Mouse (Mus musculus): ENCODE results near the gene Rbm4b. TPM values are rescaled to one million over a fixed set of nuclear protein-coding genes. Genes with fewer than 3 reads are reported as not detected.

Gene Rbm4b
- total and polyA plus RNA-seq, 2 experiments from 2014 or later: 20.3 to 30.2 TPM

DNA sequence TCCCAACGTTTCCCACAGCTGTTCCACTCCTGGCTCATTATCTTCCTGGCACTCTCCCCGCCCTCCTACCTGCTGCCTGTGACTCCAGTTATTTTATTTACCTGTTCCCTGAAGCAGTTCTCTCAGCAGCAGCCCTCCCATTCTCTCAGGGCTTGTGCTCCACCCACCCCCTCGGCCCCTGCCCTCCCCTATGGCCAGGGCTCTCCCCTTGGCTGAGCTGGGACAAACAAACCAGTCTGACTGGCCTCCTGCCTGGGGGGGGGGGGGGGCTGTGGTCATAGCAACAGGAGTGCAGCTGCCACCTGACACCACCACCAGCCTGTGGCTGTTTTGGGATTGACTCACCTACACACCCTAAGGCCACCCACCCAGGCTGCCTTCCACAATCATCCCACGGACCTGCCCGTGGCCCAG is 36.9 kb upstream of the Rbm4b start:
- ATAC-seq (ENCODE audit: insufficient read depth, low read depth) (no peak), DNase-seq (ENCODE audit: low spot score) (no peak)
- Histone ChIP-seq H3K9ac (replicated peaks; ENCODE audit: low read depth, low read length) (no peak overlapping the region), H3K4me3 (ENCODE audit: low read depth, low read length) (no peak overlapping the region), H3K27me3 (ENCODE audit: control insufficient read depth, insufficient read depth, low read length) (peaks cover 49% of the 10 kb centered on the region), H3K36me3 (replicated peaks; ENCODE audit: control insufficient read depth, insufficient read depth, low read length) (no peaks in the 10 kb centered on the region), H3K9me3 (replicated peaks; ENCODE audit: control insufficient read depth, low read length) (no peaks in the 10 kb centered on the region), H3K27ac (ENCODE audit: low read depth) (no peak overlapping the region), H3K4me1 (ENCODE audit: control insufficient read depth, insufficient read depth) (no peaks in the 10 kb centered on the region), H3K4me2 (ENCODE audit: low read depth, low read length) (no peak overlapping the region)
- TF ChIP-seq EP300 (IDR thresholded peaks at IDR 0.05; ENCODE audit: low read depth) (no peak), CTCF (IDR thresholded peaks at IDR 0.05; ENCODE audit: low read depth) (no peak)
- 29% methylated on average over 5 of the region's 5 CpGs for WGBS

DNA sequence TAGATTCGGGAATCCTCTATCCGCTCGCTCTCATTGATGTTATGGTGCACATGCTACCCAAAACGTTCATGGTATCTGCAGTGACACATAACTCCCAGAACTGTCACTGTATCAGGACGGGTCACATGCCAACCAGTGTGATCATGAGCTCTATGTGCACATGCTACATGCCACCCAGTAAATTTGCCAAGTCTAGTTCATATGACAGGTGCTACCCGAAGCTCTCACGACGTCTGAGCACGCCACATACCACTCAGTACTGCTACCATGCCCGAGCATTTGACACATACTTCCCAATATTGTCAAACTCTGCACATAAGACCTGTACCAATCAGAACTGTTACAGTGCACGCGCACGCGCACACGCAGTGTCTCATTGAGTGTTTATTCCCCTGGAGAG is 36.2 kb upstream of the Rbm4b start:
- no peak overlapping the region for H3K4me3 ChIP-seq (ENCODE audit: low read depth, low read length)
- WGBS: 76% methylated on average over 15 of the region's 15 CpGs
- H3K27me3 ChIP-seq (ENCODE audit: control insufficient read depth, insufficient read depth, low read length): peaks cover 41% of the 10 kb centered on the region
- DNase-seq (ENCODE audit: low spot score): no peak
- H3K36me3 ChIP-seq (replicated peaks; ENCODE audit: control insufficient read depth, insufficient read depth, low read length): no peaks in the 10 kb centered on the region
- H3K27ac ChIP-seq (ENCODE audit: low read depth): no peak overlapping the region
- no peak overlapping the region for H3K9ac ChIP-seq (replicated peaks; ENCODE audit: low read depth, low read length)
- no peaks in the 10 kb centered on the region for H3K4me1 ChIP-seq (ENCODE audit: control insufficient read depth, insufficient read depth)
- no peaks in the 10 kb centered on the region for H3K9me3 ChIP-seq (replicated peaks; ENCODE audit: control insufficient read depth, low read length)
- ATAC-seq (ENCODE audit: insufficient read depth, low read depth): no peak
- TF ChIP-seq CTCF (IDR thresholded peaks at IDR 0.05; ENCODE audit: low read depth) (no peak), EP300 (IDR thresholded peaks at IDR 0.05; ENCODE audit: low read depth) (no peak)
- H3K4me2 ChIP-seq (ENCODE audit: low read depth, low read length): no peak overlapping the region

DNA sequence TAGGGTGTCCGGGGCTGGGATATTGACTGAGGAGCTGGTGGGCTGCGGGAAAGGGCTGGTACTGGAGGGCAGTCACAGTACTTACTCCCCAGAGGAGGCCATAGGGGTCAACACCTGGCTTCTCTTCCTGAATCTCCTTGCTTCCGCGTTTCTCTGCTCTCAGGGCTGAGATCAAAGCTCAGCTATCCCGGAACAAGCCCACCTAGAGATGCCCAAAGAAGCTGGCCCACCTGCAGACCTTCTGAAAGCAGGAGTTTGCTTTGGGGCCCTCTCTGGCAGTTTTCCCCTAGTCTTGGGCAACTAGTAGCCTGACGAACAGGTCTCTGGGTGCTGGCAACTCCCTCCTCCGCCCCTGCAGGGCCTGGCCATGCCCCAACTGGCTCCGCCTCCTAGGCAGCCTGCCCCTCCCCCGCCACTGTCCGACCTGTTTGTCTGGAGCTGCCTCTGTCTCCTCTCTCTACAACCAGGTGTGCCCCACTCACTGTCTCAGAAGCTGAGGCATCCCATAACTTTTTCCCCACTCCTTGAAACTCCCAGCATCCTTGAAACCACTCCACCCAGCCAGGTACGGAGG is 35.5 kb upstream of the Rbm4b start:
- Histone ChIP-seq H3K27me3 (ENCODE audit: control insufficient read depth, insufficient read depth, low read length) (peaks cover 36% of the 10 kb centered on the region), H3K4me1 (ENCODE audit: control insufficient read depth, insufficient read depth) (no peaks in the 10 kb centered on the region), H3K27ac (ENCODE audit: low read depth) (no peak overlapping the region), H3K4me3 (ENCODE audit: low read depth, low read length) (no peak overlapping the region), H3K9ac (replicated peaks; ENCODE audit: low read depth, low read length) (no peak overlapping the region), H3K36me3 (replicated peaks; ENCODE audit: control insufficient read depth, insufficient read depth, low read length) (no peaks in the 10 kb centered on the region), H3K4me2 (ENCODE audit: low read depth, low read length) (no peak overlapping the region), H3K9me3 (replicated peaks; ENCODE audit: control insufficient read depth, low read length) (no peaks in the 10 kb centered on the region)
- WGBS: 19% methylated on average over 11 of the region's 11 CpGs
- TF ChIP-seq CTCF (IDR thresholded peaks at IDR 0.05; ENCODE audit: low read depth) (no peak), EP300 (IDR thresholded peaks at IDR 0.05; ENCODE audit: low read depth) (no peak)
- no peak for DNase-seq (ENCODE audit: low spot score)
- ATAC-seq (ENCODE audit: insufficient read depth, low read depth): no peak

DNA sequence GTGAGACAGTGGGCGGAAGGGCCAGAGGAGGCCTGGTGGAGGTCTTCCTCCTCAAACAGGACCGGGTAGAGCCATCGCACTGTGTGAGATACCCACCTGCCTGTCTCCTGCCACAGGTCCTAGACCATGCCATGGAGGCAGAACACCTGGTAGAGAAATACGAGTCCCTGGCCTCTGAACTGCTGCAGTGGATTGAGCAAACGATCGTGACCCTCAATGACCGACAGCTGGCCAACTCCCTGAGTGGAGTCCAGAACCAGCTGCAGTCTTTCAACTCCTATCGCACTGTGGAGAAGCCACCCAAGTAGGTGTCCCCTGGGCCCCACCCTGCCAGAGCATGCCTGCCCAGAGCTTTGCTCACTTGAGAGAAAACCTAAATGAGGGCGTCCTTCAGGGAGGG is 27.1 kb upstream of the Rbm4b start:
- 82% methylated on average over 9 of the region's 9 CpGs for WGBS
- Histone ChIP-seq H3K4me3 (ENCODE audit: low read depth, low read length) (no peak overlapping the region), H3K27me3 (ENCODE audit: control insufficient read depth, insufficient read depth, low read length) (no peaks in the 10 kb centered on the region; the same call in 1 of the 2 replicates), H3K27ac (ENCODE audit: low read depth) (no peak overlapping the region), H3K4me1 (ENCODE audit: control insufficient read depth, insufficient read depth) (no peaks in the 10 kb centered on the region), H3K9me3 (replicated peaks; ENCODE audit: control insufficient read depth, low read length) (no peaks in the 10 kb centered on the region), H3K9ac (replicated peaks; ENCODE audit: low read depth, low read length) (no peak overlapping the region), H3K36me3 (replicated peaks; ENCODE audit: control insufficient read depth, insufficient read depth, low read length) (no peaks in the 10 kb centered on the region), H3K4me2 (ENCODE audit: low read depth, low read length) (no peak overlapping the region)
- no peak for TF ChIP-seq EP300 (IDR thresholded peaks at IDR 0.05; ENCODE audit: low read depth)
- no peak for TF ChIP-seq CTCF (IDR thresholded peaks at IDR 0.05; ENCODE audit: low read depth)
- no peak for DNase-seq (ENCODE audit: low spot score)
- no peak for ATAC-seq (ENCODE audit: insufficient read depth, low read depth)

GRCm38 (mm10) chr19:4733052-4733451 is 23.2 kb upstream of the Rbm4b start:
- Histone ChIP-seq H3K9me3 (replicated peaks; ENCODE audit: control insufficient read depth, low read length) (no peaks in the 10 kb centered on the region), H3K4me2 (ENCODE audit: low read depth, low read length) (no peak overlapping the region), H3K36me3 (replicated peaks; ENCODE audit: control insufficient read depth, insufficient read depth, low read length) (no peaks in the 10 kb centered on the region), H3K27ac (ENCODE audit: low read depth) (no peak overlapping the region), H3K4me3 (ENCODE audit: low read depth, low read length) (no peak overlapping the region), H3K9ac (replicated peaks; ENCODE audit: low read depth, low read length) (no peak overlapping the region), H3K4me1 (ENCODE audit: control insufficient read depth, insufficient read depth) (no peaks in the 10 kb centered on the region), H3K27me3 (ENCODE audit: control insufficient read depth, insufficient read depth, low read length) (no peaks in the 10 kb centered on the region)
- ATAC-seq (ENCODE audit: insufficient read depth, low read depth) (no peak), DNase-seq (ENCODE audit: low spot score) (no peak)
- no peak for TF ChIP-seq EP300 (IDR thresholded peaks at IDR 0.05; ENCODE audit: low read depth)
- TF ChIP-seq CTCF (IDR thresholded peaks at IDR 0.05; ENCODE audit: low read depth): no peak
- WGBS: 70% methylated on average over 3 of the region's 3 CpGs

DNA sequence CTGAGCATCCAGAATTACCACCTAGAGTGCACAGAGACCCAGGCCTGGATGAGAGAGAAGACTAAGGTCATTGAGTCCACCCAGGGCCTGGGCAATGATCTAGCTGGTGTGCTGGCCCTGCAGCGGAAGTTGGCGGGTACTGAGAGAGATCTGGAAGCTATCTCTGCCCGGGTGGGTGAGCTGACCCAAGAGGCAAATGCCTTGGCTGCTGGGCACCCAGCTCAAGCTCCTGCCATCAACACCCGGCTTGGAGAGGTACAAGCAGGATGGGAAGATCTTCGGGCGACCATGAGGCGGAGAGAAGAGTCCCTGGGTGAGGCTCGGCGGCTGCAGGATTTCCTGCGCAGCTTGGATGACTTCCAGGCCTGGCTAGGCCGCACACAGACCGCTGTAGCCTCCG is 18.4 kb upstream of the Rbm4b start:
- Histone ChIP-seq H3K36me3 (replicated peaks; ENCODE audit: control insufficient read depth, insufficient read depth, low read length) (no peaks in the 10 kb centered on the region), H3K27ac (ENCODE audit: low read depth) (no peak overlapping the region), H3K4me2 (ENCODE audit: low read depth, low read length) (no peak overlapping the region), H3K4me3 (ENCODE audit: low read depth, low read length) (no peak overlapping the region), H3K4me1 (ENCODE audit: control insufficient read depth, insufficient read depth) (no peaks in the 10 kb centered on the region), H3K9ac (replicated peaks; ENCODE audit: low read depth, low read length) (no peak overlapping the region), H3K27me3 (ENCODE audit: control insufficient read depth, insufficient read depth, low read length) (no peaks in the 10 kb centered on the region), H3K9me3 (replicated peaks; ENCODE audit: control insufficient read depth, low read length) (no peaks in the 10 kb centered on the region)
- no peak for TF ChIP-seq CTCF (IDR thresholded peaks at IDR 0.05; ENCODE audit: low read depth)
- no peak for TF ChIP-seq EP300 (IDR thresholded peaks at IDR 0.05; ENCODE audit: low read depth)
- DNase-seq (ENCODE audit: low spot score): no peak
- WGBS: 61% methylated on average over 13 of the region's 13 CpGs
- no peak for ATAC-seq (ENCODE audit: insufficient read depth, low read depth)
